Mouse (Mus musculus): ENCODE results near the gene Sel1l. TPM values are rescaled to one million over a fixed set of nuclear protein-coding genes. Genes with fewer than 3 reads are reported as not detected.

Sel1l gene
- polyA plus RNA-seq, 1 experiment from 2014 or later, result 66.7 TPM

DNA sequence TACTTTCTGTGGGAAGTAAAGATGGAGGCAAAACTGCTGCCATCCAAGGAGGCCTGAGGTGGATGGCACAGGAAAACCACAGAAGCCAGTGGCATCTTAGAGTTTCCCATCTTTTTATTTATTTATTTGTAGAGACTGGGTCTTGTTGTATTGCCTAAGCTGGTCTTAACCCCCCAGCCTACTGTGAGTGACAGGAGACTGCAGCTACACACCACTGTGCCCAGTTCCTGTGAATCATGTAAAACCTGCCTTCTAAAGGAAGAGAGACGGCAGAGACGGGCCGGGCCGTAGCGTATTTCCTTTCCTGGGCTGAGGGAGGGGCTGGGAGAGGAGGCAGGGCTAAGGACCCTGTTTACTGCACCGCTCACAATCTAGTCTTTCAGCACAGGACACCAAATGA is 41.2 kb downstream of the Sel1l start:
- no peaks in the 10 kb centered on the region for H3K4me1 ChIP-seq (replicated peaks; ENCODE audit: insufficient read depth, low read length)
- no peak for ATAC-seq (replicated peaks; ENCODE audit: low FRiP score, low read depth)
- WGBS, result 81% methylated on average over 6 of the region's 6 CpGs
- no peak overlapping the region for H3K27ac ChIP-seq
- DNase-seq (ENCODE audit: low spot score), result no peak
- H3K4me2 ChIP-seq (ENCODE audit: low read length), result no peak overlapping the region
- no peaks in the 10 kb centered on the region for H3K27me3 ChIP-seq (ENCODE audit: insufficient read depth, low read length)
- TF ChIP-seq CTCF (IDR thresholded peaks at IDR 0.05; ENCODE audit: low read depth), result no peak
- no peaks in the 10 kb centered on the region for H3K9me3 ChIP-seq (replicated peaks; ENCODE audit: low read length)
- H3K9ac ChIP-seq (ENCODE audit: low read depth, low read length), result no peak overlapping the region
- peaks cover 42% of the 10 kb centered on the region for H3K36me3 ChIP-seq (ENCODE audit: insufficient read depth, low read length)
- no peak overlapping the region for H3K4me3 ChIP-seq (replicated peaks; ENCODE audit: low read depth, low read length)

DNA sequence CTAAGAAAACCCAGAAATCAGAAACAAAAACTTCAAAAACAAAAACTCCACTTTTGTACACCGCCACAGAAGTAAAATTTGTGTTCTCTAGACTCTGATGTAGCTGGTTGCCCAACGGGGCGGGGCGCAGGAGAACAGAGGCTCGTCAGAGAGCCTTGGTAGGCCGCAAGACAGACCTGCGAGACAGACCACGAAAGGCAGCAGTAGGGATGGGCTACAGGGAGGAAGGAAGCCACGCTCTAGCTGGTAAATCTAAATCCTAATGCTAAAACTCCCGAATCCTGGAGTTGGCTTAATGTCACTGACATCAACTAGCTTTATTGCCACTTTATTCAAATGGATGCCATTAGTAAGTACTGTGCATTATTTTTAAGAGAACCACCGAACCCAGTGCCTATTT is 41.9 kb downstream of the Sel1l start:
- Histone ChIP-seq H3K27ac (no peak overlapping the region), H3K36me3 (ENCODE audit: insufficient read depth, low read length) (peaks cover 35% of the 10 kb centered on the region), H3K4me3 (replicated peaks; ENCODE audit: low read depth, low read length) (no peak overlapping the region), H3K27me3 (ENCODE audit: insufficient read depth, low read length) (no peaks in the 10 kb centered on the region), H3K9me3 (replicated peaks; ENCODE audit: low read length) (no peaks in the 10 kb centered on the region), H3K9ac (ENCODE audit: low read depth, low read length) (no peak overlapping the region), H3K4me1 (replicated peaks; ENCODE audit: insufficient read depth, low read length) (no peaks in the 10 kb centered on the region), H3K4me2 (ENCODE audit: low read length) (no peak overlapping the region)
- no peak for DNase-seq (ENCODE audit: low spot score)
- no peak for TF ChIP-seq CTCF (IDR thresholded peaks at IDR 0.05; ENCODE audit: low read depth)
- WGBS, result 89% methylated on average over 11 of the region's 11 CpGs
- ATAC-seq (replicated peaks; ENCODE audit: low FRiP score, low read depth), result no peak

GRCm38 (mm10) chr12:91804262-91804661 is 44.7 kb downstream of the Sel1l start:
- Histone ChIP-seq H3K36me3 (ENCODE audit: insufficient read depth, low read length) (peaks cover 11% of the 10 kb centered on the region), H3K4me1 (replicated peaks; ENCODE audit: insufficient read depth, low read length) (no peaks in the 10 kb centered on the region), H3K9me3 (replicated peaks; ENCODE audit: low read length) (no peaks in the 10 kb centered on the region), H3K27me3 (ENCODE audit: insufficient read depth, low read length) (no peaks in the 10 kb centered on the region), H3K27ac (no peak overlapping the region), H3K4me3 (replicated peaks; ENCODE audit: low read depth, low read length) (no peak overlapping the region), H3K9ac (ENCODE audit: low read depth, low read length) (no peak overlapping the region), H3K4me2 (ENCODE audit: low read length) (no peak overlapping the region)
- WGBS, result 50% methylated on average over 3 of the region's 3 CpGs
- no peak for ATAC-seq (replicated peaks; ENCODE audit: low FRiP score, low read depth)
- DNase-seq (ENCODE audit: low spot score), result no peak
- no peak for TF ChIP-seq CTCF (IDR thresholded peaks at IDR 0.05; ENCODE audit: low read depth)

DNA sequence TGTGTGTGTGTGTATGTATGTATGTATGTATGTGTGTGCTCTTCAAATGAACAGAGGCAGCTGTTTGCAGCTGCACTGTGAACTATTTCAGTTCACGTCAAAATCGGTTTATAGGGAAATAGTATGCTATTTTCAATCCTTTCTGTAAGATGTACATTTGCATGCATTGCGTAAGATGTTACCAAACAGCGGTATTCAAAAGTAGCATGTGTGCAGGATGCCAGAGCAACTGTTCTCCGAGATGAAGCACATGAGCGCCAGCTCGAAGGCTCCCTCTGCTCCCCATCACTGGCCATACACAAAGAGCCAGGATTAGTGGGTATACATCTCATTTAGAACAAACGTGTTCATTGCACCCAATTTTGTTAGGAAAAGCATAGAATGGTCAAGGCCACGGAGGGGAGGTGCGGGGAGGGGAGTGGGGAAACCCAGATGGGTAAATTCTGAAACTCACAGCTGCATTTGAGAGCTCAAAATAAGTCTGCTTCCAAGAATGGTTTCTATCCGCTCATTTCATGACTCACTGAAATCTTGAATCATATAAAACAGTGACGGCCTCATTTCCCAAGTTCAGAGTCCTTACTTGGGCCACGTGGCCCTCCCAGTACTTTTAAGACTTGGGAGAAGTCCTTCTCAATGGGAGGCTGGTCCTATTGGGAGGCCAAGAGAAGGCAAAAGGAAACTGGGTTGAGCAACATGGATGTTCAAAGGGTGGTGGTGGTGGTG is 45.6 kb downstream of the Sel1l start:
- no peak for TF ChIP-seq CTCF (IDR thresholded peaks at IDR 0.05; ENCODE audit: low read depth)
- H3K27me3 ChIP-seq (ENCODE audit: insufficient read depth, low read length), result no peaks in the 10 kb centered on the region
- H3K4me2 ChIP-seq (ENCODE audit: low read length), result no peak overlapping the region
- H3K4me1 ChIP-seq (replicated peaks; ENCODE audit: insufficient read depth, low read length), result no peaks in the 10 kb centered on the region
- H3K9me3 ChIP-seq (replicated peaks; ENCODE audit: low read length), result no peaks in the 10 kb centered on the region
- H3K27ac ChIP-seq, result no peak overlapping the region
- no peak overlapping the region for H3K4me3 ChIP-seq (replicated peaks; ENCODE audit: low read depth, low read length)
- no peak for ATAC-seq (replicated peaks; ENCODE audit: low FRiP score, low read depth)
- WGBS, result 85% methylated on average over 13 of the region's 13 CpGs
- peaks cover 2% of the 10 kb centered on the region; the same call in 1 of the 2 replicates for H3K36me3 ChIP-seq (ENCODE audit: insufficient read depth, low read length)
- H3K9ac ChIP-seq (ENCODE audit: low read depth, low read length), result no peak overlapping the region
- DNase-seq (ENCODE audit: low spot score), result no peak

DNA sequence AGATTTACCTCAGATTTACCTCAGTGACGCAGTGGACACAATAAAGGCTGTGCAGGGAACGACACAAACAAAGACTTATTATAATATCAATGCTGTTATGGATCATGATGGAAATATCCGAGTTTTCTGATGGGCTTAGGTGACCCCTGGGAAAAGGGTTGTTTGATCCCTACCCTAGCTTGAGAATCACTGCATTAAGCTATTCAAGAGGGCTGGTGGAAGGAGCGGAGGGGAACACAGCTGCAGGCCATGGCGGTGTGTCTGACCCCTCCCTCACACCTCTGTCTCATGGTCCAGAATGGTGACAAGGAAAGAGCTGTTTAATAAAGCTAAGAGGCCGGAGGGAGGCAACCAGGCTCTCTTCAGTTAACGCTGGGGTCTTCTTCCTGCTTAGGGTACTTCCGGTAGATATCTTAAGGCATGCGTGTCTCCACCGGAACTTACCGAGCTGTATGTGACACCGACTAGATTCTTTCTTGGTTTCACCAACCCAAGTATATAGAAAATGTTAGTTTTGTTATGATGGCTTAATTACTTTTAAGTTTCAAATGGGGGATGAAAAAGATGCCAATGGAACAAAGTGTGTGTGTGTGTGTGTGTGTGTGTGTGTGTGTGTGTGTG is 46.3 kb downstream of the Sel1l start:
- no peak for DNase-seq (ENCODE audit: low spot score)
- no peak for ATAC-seq (replicated peaks; ENCODE audit: low FRiP score, low read depth)

DNA sequence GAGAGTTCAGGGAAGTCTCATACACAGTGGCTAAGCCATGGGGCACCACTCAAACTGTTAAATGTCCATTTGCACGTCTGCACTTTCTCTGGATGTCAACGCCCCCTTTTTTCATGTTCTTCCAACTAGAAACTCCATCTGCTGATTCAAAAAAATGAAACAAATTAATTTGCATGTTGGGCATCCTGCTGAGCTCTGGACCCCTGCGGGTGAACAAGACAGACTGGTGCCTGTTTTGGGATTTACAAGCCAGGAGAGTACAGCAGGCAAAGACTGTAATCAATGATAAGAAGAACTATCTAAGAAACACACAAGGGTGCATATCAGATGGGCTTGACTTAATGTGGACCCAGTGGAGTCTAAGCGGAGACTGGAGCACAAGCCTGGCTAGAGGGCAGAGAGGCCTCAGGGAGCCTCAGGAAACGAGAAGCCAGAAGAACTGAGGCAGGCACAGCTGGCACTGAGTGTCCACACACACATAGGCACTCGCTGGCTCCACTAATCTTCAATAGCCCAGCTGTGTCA is 48.0 kb downstream of the Sel1l start:
- ATAC-seq (replicated peaks; ENCODE audit: low FRiP score, low read depth), result no peak

More for the DNA sequence above, 46.3 kb downstream of the Sel1l start:
- Histone ChIP-seq H3K4me2 (ENCODE audit: low read length) (no peak overlapping the region), H3K9me3 (replicated peaks; ENCODE audit: low read length) (no peaks in the 10 kb centered on the region), H3K4me1 (replicated peaks; ENCODE audit: insufficient read depth, low read length) (no peaks in the 10 kb centered on the region), H3K27me3 (ENCODE audit: insufficient read depth, low read length) (no peaks in the 10 kb centered on the region), H3K27ac (no peak overlapping the region), H3K9ac (ENCODE audit: low read depth, low read length) (no peak overlapping the region), H3K36me3 (ENCODE audit: insufficient read depth, low read length) (0 out of 2 replicates have a peak, but pooled peaks cover 2% of the 10 kb centered on the region), H3K4me3 (replicated peaks; ENCODE audit: low read depth, low read length) (no peak overlapping the region)
- TF ChIP-seq CTCF (IDR thresholded peaks at IDR 0.05; ENCODE audit: low read depth), result no peak
- WGBS, result 89% methylated on average over 12 of the region's 12 CpGs

More for the DNA sequence above, 48.0 kb downstream of the Sel1l start:
- Histone ChIP-seq H3K27me3 (ENCODE audit: insufficient read depth, low read length) (no peaks in the 10 kb centered on the region), H3K4me2 (ENCODE audit: low read length) (no peak overlapping the region), H3K9me3 (replicated peaks; ENCODE audit: low read length) (no peaks in the 10 kb centered on the region), H3K27ac (no peak overlapping the region), H3K9ac (ENCODE audit: low read depth, low read length) (no peak overlapping the region), H3K36me3 (ENCODE audit: insufficient read depth, low read length) (no peaks in the 10 kb centered on the region), H3K4me1 (replicated peaks; ENCODE audit: insufficient read depth, low read length) (no peaks in the 10 kb centered on the region), H3K4me3 (replicated peaks; ENCODE audit: low read depth, low read length) (no peak overlapping the region)
- TF ChIP-seq CTCF (IDR thresholded peaks at IDR 0.05; ENCODE audit: low read depth), result no peak
- no peak for DNase-seq (ENCODE audit: low spot score)
- WGBS, result 71% methylated on average over 6 of the region's 6 CpGs
